Mouse (Mus musculus): Measurements from ENCODE around the gene Fancl. TPM values are rescaled to one million over a fixed set of nuclear protein-coding genes. Genes with fewer than 3 reads are reported as not detected.

Gene Fancl
- total and polyA plus RNA-seq, 3 experiments = 35.3 to 71.9 (median 44.5) TPM

- Histone ChIP-seq H3K27me3 (replicated peaks) (no peaks in the 10 kb centered on the region), H3K9ac (ENCODE audit: insufficient read depth, low read depth) (no peak overlapping the region), H3K9me3 (replicated peaks; ENCODE audit: low read length) (no peaks in the 10 kb centered on the region), H3K79me2 (replicated peaks; ENCODE audit: control insufficient read depth, extremely low read depth, insufficient read depth, poor library complexity, severe bottlenecking) (no peaks in the 10 kb centered on the region), H3K4me3 (replicated peaks in 1 of 3; ENCODE audit: low read depth in 2 of 3, low read length in 2 of 3, poor library complexity in 1 of 3) (no peak overlapping the region), H3K36me3 (replicated peaks in 1 of 2; ENCODE audit: control insufficient read depth in 1 of 2, insufficient read depth in 1 of 2, low read length in 1 of 2) (peaks cover 5 to 15% of the 10 kb centered on the region in 2 experiments), H3K4me1 (ENCODE audit: control insufficient read depth in 1 of 2, insufficient read depth in 2 of 2) (0 out of 4 replicates have a peak, but pooled peaks cover 2 to 3% of the 10 kb centered on the region in 2 experiments), H3K4me2 (ENCODE audit: insufficient read depth, low read depth, poor library complexity, severe bottlenecking) (no peak overlapping the region), H3K27ac (ENCODE audit: insufficient read depth, low read depth) (no peak overlapping the region)
- DNase-seq (ENCODE audit: extremely low read depth) = no peak
- TF ChIP-seq ZNF384 (IDR thresholded peaks at IDR 0.05; ENCODE audit: low read depth, low read length) (no peak), MAFK (IDR thresholded peaks at IDR 0.05; ENCODE audit: insufficient replicate concordance, low read length) (no peak), TCF12 (IDR thresholded peaks at IDR 0.05; ENCODE audit: low read depth, low read length) (no peak)
- in situ Hi-C loops (cut with MboI; ENCODE audit: low pct_ligation_motif_present, low pct_unique_long_range_greater_than_20kb, low sequenced_read_pairs) = no loop called here
- dilution Hi-C loops (cut with MboI; ENCODE audit: extremely low pct_ligation_motif_present, extremely low pct_unique_long_range_greater_than_20kb, low sequenced_read_pairs) = no loop called here
Measured at GRCm38 (mm10) chr11:26434229-26434628, 48.3 kb downstream of the Fancl start.

- in situ Hi-C loops (cut with MboI; ENCODE audit: low pct_ligation_motif_present, low pct_unique_long_range_greater_than_20kb, low sequenced_read_pairs) (no loop called here), dilution Hi-C loops (cut with MboI; ENCODE audit: extremely low pct_ligation_motif_present, extremely low pct_unique_long_range_greater_than_20kb, low sequenced_read_pairs) (no loop called here)
- Histone ChIP-seq H3K79me2 (replicated peaks; ENCODE audit: control insufficient read depth, extremely low read depth, insufficient read depth, poor library complexity, severe bottlenecking) (no peaks in the 10 kb centered on the region), H3K36me3 (replicated peaks in 1 of 2; ENCODE audit: control insufficient read depth in 1 of 2, insufficient read depth in 1 of 2, low read length in 1 of 2) (peaks cover 5 to 26% of the 10 kb centered on the region in 2 experiments), H3K27ac (ENCODE audit: insufficient read depth, low read depth) (no peak overlapping the region), H3K27me3 (replicated peaks) (no peaks in the 10 kb centered on the region), H3K4me1 (ENCODE audit: control insufficient read depth in 1 of 2, insufficient read depth in 2 of 2) (0 out of 4 replicates have a peak, but pooled peaks cover 2 to 3% of the 10 kb centered on the region in 2 experiments), H3K4me2 (ENCODE audit: insufficient read depth, low read depth, poor library complexity, severe bottlenecking) (no peak overlapping the region), H3K9ac (ENCODE audit: insufficient read depth, low read depth) (no peak overlapping the region), H3K4me3 (replicated peaks in 1 of 3; ENCODE audit: low read depth in 2 of 3, low read length in 2 of 3, poor library complexity in 1 of 3) (no peak overlapping the region), H3K9me3 (replicated peaks; ENCODE audit: low read length) (no peaks in the 10 kb centered on the region)
- DNase-seq (ENCODE audit: extremely low read depth) = no peak
- TF ChIP-seq SIN3A (IDR thresholded peaks at IDR 0.05; ENCODE audit: low read length) = no peak
- no peak for TF ChIP-seq SMC3 (IDR thresholded peaks at IDR 0.05; ENCODE audit: low read depth, low read length)
- no peak for TF ChIP-seq ZMIZ1 (IDR thresholded peaks at IDR 0.05; ENCODE audit: low read depth, low read length)
- no peak for TF ChIP-seq TCF12 (IDR thresholded peaks at IDR 0.05; ENCODE audit: low read depth, low read length)
- TF ChIP-seq HCFC1 (IDR thresholded peaks at IDR 0.05; ENCODE audit: low read depth, low read length) = no peak
- no peak for TF ChIP-seq ZC3H11A (IDR thresholded peaks at IDR 0.05; ENCODE audit: low read depth, low read length)
- TF ChIP-seq E2F4 (IDR thresholded peaks at IDR 0.05; ENCODE audit: insufficient replicate concordance, low read depth, low read length) = no peak
- no peak for TF ChIP-seq ZNF384 (IDR thresholded peaks at IDR 0.05; ENCODE audit: low read depth, low read length)
- no peak for TF ChIP-seq RCOR1 (conservative IDR thresholded peaks at IDR 0.05; ENCODE audit: low read depth, low read length)
- no peak for TF ChIP-seq MAFK (IDR thresholded peaks at IDR 0.05; ENCODE audit: insufficient replicate concordance, low read length)
- TF ChIP-seq POLR2A (IDR thresholded peaks at IDR 0.05; ENCODE audit: low read depth, low read length) = no peak
- TF ChIP-seq GABPA (IDR thresholded peaks at IDR 0.05; ENCODE audit: insufficient replicate concordance, low read depth, low read length) = no peak
- TF ChIP-seq ELF1 (IDR thresholded peaks at IDR 0.05; ENCODE audit: low read depth, low read length) = no peak
- TF ChIP-seq USF1 (IDR thresholded peaks at IDR 0.05; ENCODE audit: low read depth, low read length) = no peak
- no peak for TF ChIP-seq NELFE (IDR thresholded peaks at IDR 0.05; ENCODE audit: low read depth, low read length)
- TF ChIP-seq MXI1 (IDR thresholded peaks at IDR 0.05; ENCODE audit: low read depth, low read length) = no peak
- no peak for TF ChIP-seq TBP (conservative IDR thresholded peaks at IDR 0.05; ENCODE audit: low read depth, low read length)
- no peak for TF ChIP-seq USF2 (conservative IDR thresholded peaks at IDR 0.05; ENCODE audit: low read depth, low read length)
- TF ChIP-seq CHD2 (IDR thresholded peaks at IDR 0.05; ENCODE audit: low read length) = no peak
Measured at GRCm38 (mm10) chr11:26437818-26438217, 51.9 kb downstream of the Fancl start.
